Mouse (Mus musculus): ENCODE results near the gene Kat2a.

DNA sequence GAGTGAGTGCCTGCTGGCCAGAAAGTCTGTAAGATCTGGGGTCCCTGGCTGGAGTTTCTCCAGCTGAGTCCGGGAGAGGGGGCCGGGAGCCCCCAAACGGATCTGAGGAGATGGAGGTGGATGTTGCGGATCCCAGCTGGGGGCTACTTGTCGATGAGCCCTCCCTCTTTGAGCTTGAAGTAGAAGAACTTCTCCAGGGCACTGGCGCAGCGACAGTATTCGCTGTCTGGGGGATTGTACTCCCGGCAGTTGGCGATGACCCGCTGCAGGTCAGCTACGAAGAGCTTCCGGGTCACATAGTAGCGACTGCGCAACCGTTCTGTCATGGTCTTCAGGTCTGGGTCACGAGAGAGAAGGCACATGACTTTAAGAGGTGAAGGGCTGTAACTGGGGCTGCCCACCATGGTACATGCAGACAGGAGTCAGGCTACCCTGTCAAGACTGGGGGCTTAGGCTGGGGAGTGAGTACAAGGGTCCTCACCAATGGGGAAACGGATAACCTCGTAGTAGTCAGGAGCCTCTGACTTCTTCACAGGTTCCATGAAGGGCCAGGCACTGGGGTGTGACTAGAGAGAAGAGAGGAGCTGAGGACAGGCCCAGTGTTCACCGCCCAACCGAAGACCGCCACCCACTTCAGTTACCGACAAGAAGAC, 7.0 kb downstream of the Kat2a start:
- TF ChIP-seq ELF1 (IDR thresholded peaks at IDR 0.05; ENCODE audit: low read depth, low read length) (no peak), CHD2 (IDR thresholded peaks at IDR 0.05; ENCODE audit: low read length) (no peak), GATA1 (IDR thresholded peaks at IDR 0.05; ENCODE audit: low read depth, low read length) (no peak), ZMIZ1 (IDR thresholded peaks at IDR 0.05; ENCODE audit: low read depth, low read length) (no peak), POLR2A (IDR thresholded peaks at IDR 0.05; ENCODE audit: control insufficient read depth in 1 of 2, insufficient read depth in 1 of 2, low read depth in 1 of 2, low read length in 2 of 2, poor library complexity in 1 of 2) (no peak), MXI1 (IDR thresholded peaks at IDR 0.05; ENCODE audit: low read depth, low read length) (no peak), CTCF (IDR thresholded peaks at IDR 0.05 in 2 of 3, conservative IDR thresholded peaks at IDR 0.05 in 1 of 3; ENCODE audit: control insufficient read depth in 1 of 3, insufficient read depth in 1 of 3, low read depth in 2 of 3, low read length in 3 of 3, poor library complexity in 1 of 3, severe bottlenecking in 1 of 3) (no peak), EP300 (IDR thresholded peaks at IDR 0.05; ENCODE audit: low read depth in 1 of 2, low read length in 2 of 2) (no peak)

Data from MEL (cell line).